In the genomic region with DNA sequence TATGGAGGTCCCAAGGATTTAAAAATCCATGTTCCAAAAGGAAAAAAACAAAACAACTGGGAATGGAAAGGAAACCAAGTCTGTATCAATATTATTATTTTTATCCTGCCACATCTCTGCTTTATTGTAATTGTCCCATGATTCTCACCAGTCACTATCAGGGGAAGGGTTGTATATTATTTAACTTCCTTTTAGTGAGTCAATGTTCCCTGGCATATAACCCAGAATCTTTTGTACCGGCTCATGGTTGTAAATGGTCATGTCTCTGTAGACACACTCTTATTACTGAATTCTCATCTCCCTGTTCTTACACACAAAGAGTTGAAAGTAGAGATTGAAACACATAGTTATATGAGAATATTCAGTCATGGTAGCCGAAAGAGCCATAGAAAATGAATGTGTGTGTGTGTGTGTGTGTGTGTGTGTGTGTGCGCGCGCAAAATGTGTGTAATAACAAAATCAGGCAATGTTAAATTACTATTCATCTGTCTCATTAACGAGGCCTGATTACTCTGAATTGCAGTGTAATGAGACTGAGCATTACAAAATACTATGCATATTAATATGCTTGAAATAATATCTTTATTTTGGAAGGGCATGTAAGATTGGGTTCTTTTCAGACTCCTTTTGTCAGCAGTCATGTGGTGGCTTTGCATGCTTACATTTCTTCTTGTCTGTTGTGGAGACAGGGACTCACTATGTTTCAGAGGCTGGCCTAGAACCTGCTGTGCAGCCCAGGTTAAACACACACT, we compare ENCODE assay signal across 18 mouse cellular contexts.
"Had no signal": no experiment of that assay in that cellular context is flagged by ENCODE, and none has a peak within 500 bp of the region (broad histone marks: within the 10 kb centered on the region; RNA-seq: fewer than 3 reads in every experiment).

No protein-coding gene starts in this region.

- H3K27me3 ChIP-seq: limb, embryonic 12.5 days; limb, embryonic 15.5 days; midbrain, embryonic 12.5 days; midbrain, embryonic 15.5 days; neural tube, embryonic 13.5 days; stomach, embryonic 15.5 days had no signal

- H3K9ac ChIP-seq: limb, embryonic 12.5 days; limb, embryonic 15.5 days; liver, embryonic 14.5 days; liver, postnatal 0 days; midbrain, embryonic 12.5 days; midbrain, embryonic 15.5 days; neural tube, embryonic 13.5 days; stomach, embryonic 15.5 days had no signal

- H3K4me1 ChIP-seq: limb, embryonic 12.5 days; limb, embryonic 15.5 days; midbrain, embryonic 12.5 days; midbrain, embryonic 15.5 days; neural tube, embryonic 13.5 days; stomach, embryonic 15.5 days had no signal

- DNase-seq: kidney, adult 9 months; kidney, postnatal 14 days; kidney, postnatal 4 days; left cerebral cortex, postnatal 4 days; liver, postnatal 0 days; retina, postnatal 1 day; right cerebral cortex, postnatal 25 days; spleen, adult 18-20 months; thymus, postnatal 25 days had no signal

- H3K36me3 ChIP-seq: limb, embryonic 12.5 days; midbrain, embryonic 12.5 days; midbrain, embryonic 15.5 days; neural tube, embryonic 13.5 days had no signal

- H3K9me3 ChIP-seq: limb, embryonic 12.5 days; limb, embryonic 15.5 days; midbrain, embryonic 12.5 days; midbrain, embryonic 15.5 days; neural tube, embryonic 13.5 days; stomach, embryonic 15.5 days had no signal

- H3K4me2 ChIP-seq: limb, embryonic 12.5 days; limb, embryonic 15.5 days; liver, embryonic 11.5 days; midbrain, embryonic 12.5 days; midbrain, embryonic 15.5 days; neural tube, embryonic 13.5 days; stomach, embryonic 15.5 days had no signal

- H3K4me3 ChIP-seq: limb, embryonic 12.5 days; limb, embryonic 15.5 days; midbrain, embryonic 12.5 days; midbrain, embryonic 15.5 days; neural tube, embryonic 13.5 days; stomach, embryonic 15.5 days had no signal

- H3K27ac ChIP-seq: limb, embryonic 12.5 days; limb, embryonic 15.5 days; liver, embryonic 14.5 days; macrophage; midbrain, embryonic 12.5 days; midbrain, embryonic 15.5 days; neural tube, embryonic 13.5 days had no signal

- ATAC-seq: liver, postnatal 0 days; midbrain, embryonic 15.5 days had no signal
